Mouse (Mus musculus): Measurements from ENCODE around the gene Ifit2.
"Not testable (repeated sequence)": the region's sequence is repeated elsewhere in the genome, so short reads cannot be mapped to it uniquely, and the experiment has no call there.

The Ifit2 gene

GRCm38 (mm10) chr19:34593456-34593855, 43.0 kb downstream of the Ifit2 start:
- DNase-seq (ENCODE audit: extremely low read depth, low read depth, low spot score) = no peak

DNA sequence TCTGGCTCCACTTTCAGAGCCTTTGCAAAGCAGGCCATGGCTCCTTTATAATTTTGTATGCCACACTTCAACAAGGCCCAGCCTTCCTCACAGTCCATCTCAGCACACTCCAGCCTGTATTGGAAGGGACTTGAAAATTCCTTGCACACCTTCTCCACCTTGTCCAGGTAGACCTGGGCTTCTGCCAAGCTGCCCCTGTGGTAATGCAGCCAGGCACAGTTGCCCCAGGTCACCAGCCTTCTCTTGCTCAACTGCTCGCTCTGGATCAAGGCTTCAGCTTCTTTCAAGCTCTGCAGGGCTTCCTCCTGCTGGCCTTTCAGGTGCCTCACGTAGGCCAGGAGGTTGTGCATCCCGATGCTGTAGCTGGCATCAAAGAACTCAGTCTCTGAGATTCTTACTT, 44.0 kb downstream of the Ifit2 start:
- not testable (repeated sequence) for DNase-seq (ENCODE audit: extremely low read depth, low read depth, low spot score)

DNA sequence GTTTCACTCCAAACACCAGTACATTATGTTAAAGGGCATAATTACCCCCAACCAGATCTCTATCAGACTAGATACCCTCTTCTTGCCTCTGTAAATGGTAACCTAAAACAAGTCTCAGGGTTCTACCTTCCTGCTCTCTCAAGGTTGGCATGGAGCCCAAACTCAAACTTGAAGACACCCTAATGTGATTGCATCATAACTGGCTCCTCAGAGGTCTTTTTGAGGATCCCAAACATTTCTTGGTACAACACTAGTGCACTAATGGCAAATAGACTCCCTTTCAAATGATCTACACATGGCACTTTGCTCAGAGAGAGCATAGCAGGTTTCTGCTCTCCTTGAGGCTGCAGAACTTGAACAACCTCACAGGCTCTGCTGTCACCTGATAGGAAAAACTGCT, 46.3 kb downstream of the Ifit2 start:
- no peak for DNase-seq (ENCODE audit: extremely low read depth, low read depth, low spot score)

DNA sequence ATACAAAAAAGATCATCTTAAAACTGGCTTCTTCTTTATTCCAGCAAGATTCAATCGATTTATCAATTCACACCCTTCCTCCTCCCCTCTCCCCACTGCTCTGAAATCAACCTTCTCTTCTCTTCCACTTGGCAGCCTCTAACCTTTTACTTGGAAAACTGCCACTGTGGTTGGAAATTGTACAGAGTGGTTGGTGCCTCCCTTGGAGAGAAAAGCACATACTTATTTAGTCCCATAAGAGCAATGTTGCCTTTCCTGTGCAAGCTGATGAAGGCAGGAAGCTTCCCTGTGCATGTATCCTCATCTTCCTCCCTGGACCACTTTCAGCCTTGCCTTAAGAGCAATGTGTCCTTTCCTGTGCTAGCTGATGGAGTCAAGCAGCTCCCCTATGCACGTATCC, 47.8 kb downstream of the Ifit2 start:
- no peak for DNase-seq (ENCODE audit: extremely low read depth, low read depth, low spot score)

- DNase-seq (ENCODE audit: extremely low read depth, low read depth, low spot score) = not testable (repeated sequence)
Observed at GRCm38 (mm10) chr19:34599250-34599649, 48.8 kb downstream of the Ifit2 start.

DNA sequence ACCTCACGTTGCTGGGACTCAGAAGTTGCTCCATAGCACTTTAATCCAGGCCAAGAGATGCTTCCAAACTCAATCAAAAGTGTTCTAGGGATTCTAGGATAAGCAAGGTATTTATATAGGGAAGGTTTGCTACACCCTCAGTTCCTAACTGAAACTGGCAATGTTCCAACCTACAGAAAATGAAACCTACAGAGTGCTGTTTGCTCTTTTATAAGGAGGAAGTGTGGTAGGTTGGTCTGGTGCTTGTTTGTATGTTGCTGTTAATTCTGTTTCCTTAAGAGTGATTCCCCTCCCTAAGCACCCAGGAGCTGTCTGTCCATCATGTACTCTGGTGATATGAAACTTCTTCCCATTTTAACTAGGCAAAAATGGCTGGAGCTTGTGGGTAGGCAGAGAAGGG, 51.4 kb downstream of the Ifit2 start, which contains the start of gene Ifit1bl1:
Gene Ifit1bl1, minus strand, starts transcription at position 69 of the 400 bp plus-strand sequence.
- not testable (repeated sequence) for DNase-seq (ENCODE audit: extremely low read depth, low read depth, low spot score)

DNA sequence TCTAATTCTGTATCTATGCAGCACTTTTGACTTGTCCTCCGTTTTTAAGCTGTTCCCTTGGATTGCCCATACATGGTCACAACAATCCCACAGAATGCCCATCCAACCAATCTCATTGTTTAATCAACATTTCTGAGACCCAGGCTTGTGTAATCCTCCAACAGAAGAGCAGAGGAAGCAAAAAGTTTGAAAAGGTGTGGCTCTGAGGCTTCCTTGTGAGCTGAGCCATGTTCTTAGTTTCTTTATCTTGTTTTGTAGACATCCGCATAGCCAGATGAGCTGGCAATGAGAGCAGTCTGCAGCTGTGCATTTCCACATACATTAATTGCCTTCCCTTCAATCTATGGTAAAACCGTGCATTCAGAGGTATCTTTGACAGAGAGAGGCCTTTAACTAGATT, 55.0 kb downstream of the Ifit2 start:
- DNase-seq (ENCODE audit: extremely low read depth, low read depth, low spot score) = no peak

GRCm38 (mm10) chr19:34607237-34608051, 57.0 kb downstream of the Ifit2 start, which contains the start of gene Ifit3b:
TSS of gene Ifit3b (plus strand) at chr19:34607970.
- DNase-seq (ENCODE audit: extremely low read depth, low read depth, low spot score) = not testable (repeated sequence)

DNA sequence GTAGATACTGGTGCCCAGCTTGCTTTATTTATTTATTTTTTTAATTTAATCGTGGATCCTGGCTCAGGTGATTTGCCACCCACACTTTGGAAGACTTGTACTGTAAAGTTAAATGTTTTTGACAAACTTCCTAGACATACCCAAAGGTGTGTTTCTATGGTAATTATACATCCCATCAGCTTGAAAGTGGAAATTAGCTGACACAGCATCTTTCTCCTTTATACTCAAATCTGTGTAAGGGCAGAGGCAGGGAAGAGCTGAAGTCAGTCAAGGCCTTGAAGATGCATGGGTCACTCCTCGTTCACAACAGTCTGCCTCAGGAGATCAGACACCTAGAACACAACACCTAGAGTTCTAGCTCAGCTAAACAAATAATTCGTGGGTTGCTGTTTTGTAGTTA, 59.6 kb downstream of the Ifit2 start:
- DNase-seq (ENCODE audit: extremely low read depth, low read depth, low spot score) = not testable (repeated sequence)

- DNase-seq (ENCODE audit: extremely low read depth, low read depth, low spot score) = not testable (repeated sequence)
Observed at GRCm38 (mm10) chr19:34612243-34613001, 61.9 kb downstream of the Ifit2 start.

- no peak for DNase-seq (ENCODE audit: extremely low read depth, low read depth, low spot score)
Observed at GRCm38 (mm10) chr19:34620871-34621270, 70.4 kb downstream of the Ifit2 start.

GRCm38 (mm10) chr19:34623781-34624180, 73.3 kb downstream of the Ifit2 start:
- DNase-seq (ENCODE audit: extremely low read depth, low read depth, low spot score) = no peak

DNA sequence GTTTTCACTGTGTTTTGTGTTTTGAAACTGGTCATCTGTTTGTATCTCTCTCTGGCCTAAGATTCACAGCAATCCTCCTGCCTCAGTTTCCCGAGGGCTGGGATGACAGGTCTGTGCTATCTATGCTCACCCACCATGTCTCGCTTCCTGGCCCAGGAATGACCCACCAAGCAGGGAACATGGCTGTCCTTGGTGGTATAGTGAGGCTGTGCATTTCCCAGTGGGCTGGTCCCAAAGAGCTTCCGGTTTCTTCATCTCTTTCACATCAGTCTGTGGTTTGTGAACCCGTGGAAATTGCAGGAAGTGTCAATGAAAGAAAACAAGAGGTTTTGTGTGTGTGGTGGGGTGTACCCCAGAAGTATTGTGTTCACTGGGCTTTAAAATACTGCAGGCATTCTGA, 74.2 kb downstream of the Ifit2 start:
- DNase-seq (ENCODE audit: extremely low read depth, low read depth, low spot score) = no peak
